Mouse (Mus musculus) thymus, postnatal 0 days (tissue): ENCODE data around the gene Agps. TPM values are rescaled to one million over a fixed set of nuclear protein-coding genes. Genes with fewer than 3 reads are reported as not detected.

Experiments used
- polyA plus RNA-seq: library from polyadenylated mRNA; unstranded; fragments of >200 nt; fragmentation: Nextera tagmentation; extraction: Ambion mirVana; gene quantifications from 2 replicates; pipeline ENCODE4 v1.2.1, GENCODE M21; 2015

Gene Agps
- polyA plus RNA-seq, 1 experiment from 2014 or later, result 20.8 TPM

Other genes with a start within 250 kb of the Agps start
- gene Hnrnpa3, start 172.9 kb upstream of the Agps start, polyA plus RNA-seq, result 292 and 303 TPM in 2 replicates
- 56.6 and 57.3 TPM in 2 replicates for gene Nfe2l2, start 127.5 kb upstream of the Agps start, polyA plus RNA-seq
- gene Ttc30b, start 106.4 kb downstream of the Agps start, polyA plus RNA-seq, result 4.2 and 5.5 TPM in 2 replicates
- gene Ttc30a2, start 146.0 kb downstream of the Agps start, polyA plus RNA-seq, result 0.22 and 0.34 TPM in 2 replicates
- 4.1 and 4.7 TPM in 2 replicates for gene Ttc30a1, start 149.8 kb downstream of the Agps start, polyA plus RNA-seq